Mouse (Mus musculus): ENCODE results near the gene 1700010B08Rik. TPM values are rescaled to one million over a fixed set of nuclear protein-coding genes. Genes with fewer than 3 reads are reported as not detected.
"Not testable (repeated sequence)": the region's sequence is repeated elsewhere in the genome, so short reads cannot be mapped to it uniquely, and the experiment has no call there.

Gene 1700010B08Rik
- polyA plus RNA-seq (2012; rRNA removed) (not detected in 2 replicates), polyA plus RNA-seq (2014; fragmentation: Nextera tagmentation; extraction: Ambion mirVana) (not detected in 2 replicates)

DNA sequence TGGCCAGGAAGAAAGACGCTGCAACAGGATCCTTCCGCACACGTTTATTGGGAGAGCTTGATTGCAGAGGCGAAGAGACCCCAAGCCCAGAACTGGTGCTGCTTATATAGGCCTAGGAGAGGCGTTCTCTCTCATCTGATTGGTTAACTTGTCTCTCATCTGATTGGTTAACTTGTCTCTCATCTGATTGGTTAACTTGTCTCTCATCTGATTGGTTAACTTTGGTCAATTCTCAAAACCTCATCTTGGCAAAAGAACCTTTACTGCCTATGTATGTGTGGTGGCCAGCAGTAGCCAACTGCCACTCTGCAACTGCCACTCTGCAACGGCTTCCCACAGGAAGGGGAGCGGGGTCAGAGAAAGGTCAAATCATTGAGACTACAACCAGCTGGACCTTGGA lies at the start of gene 1700010B08Rik:
Gene 1700010B08Rik (plus strand): TSS at position 301 of the 400 bp plus-strand sequence.
- not testable (repeated sequence) for H3K4me2 ChIP-seq (replicated peaks; ENCODE audit: low read depth, low read length, severe bottlenecking); DNase-seq (ENCODE audit: low spot score); ATAC-seq (ENCODE audit: low FRiP score, low read depth); H3K9ac ChIP-seq (ENCODE audit: low read depth, low read length, severe bottlenecking); H3K27me3 ChIP-seq (ENCODE audit: control insufficient read depth, insufficient read depth, low read length); H3K27ac ChIP-seq (replicated peaks; ENCODE audit: low read depth, low read length); H3K9me3 ChIP-seq (ENCODE audit: control insufficient read depth, low read length); H3K4me1 ChIP-seq (ENCODE audit: control insufficient read depth, insufficient read depth, low read length); H3K36me3 ChIP-seq (ENCODE audit: control insufficient read depth, insufficient read depth, low read length); H3K4me3 ChIP-seq (replicated peaks; ENCODE audit: low read length)
- 92% methylated on average over 6 of the region's 7 CpGs for WGBS

DNA sequence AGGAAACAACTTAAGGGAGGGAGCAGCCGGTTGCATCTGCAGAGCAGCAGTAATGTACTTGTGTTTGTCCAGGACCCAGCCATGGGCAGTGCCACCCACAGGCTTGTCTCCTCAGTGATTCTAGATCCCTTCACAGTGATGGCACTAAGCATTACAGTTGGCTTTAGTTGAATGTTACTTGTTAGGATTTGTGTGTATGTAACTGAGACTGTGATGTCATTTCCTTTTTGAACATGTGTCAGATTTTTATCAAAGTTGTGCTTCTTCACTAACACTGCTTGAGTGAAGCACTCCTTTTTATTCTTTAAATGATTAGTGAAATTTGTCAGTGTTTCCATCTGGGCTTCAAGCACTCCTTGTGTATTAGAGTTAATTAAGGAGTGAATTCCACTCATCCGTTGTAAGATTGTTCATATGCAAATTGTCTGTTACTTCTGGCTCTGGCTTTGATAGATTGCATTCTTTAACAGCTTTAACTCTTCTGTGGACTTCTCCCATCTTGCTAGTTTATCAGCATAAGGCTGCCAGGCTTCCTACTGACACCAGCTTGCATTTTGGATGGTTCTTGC lies 46.8 kb upstream of the 1700010B08Rik start:
- H3K9me3 ChIP-seq (ENCODE audit: control insufficient read depth, low read length) = no peaks in the 10 kb centered on the region
- no peak overlapping the region for H3K9ac ChIP-seq (ENCODE audit: low read depth, low read length, severe bottlenecking)
- H3K4me2 ChIP-seq (replicated peaks; ENCODE audit: low read depth, low read length, severe bottlenecking) = no peak overlapping the region
- ATAC-seq (ENCODE audit: low FRiP score, low read depth) = no peak
- WGBS = 77% methylated on average over 2 of the region's 2 CpGs
- DNase-seq (ENCODE audit: low spot score) = no peak
- H3K36me3 ChIP-seq (ENCODE audit: control insufficient read depth, insufficient read depth, low read length) = peaks cover 12% of the 10 kb centered on the region; the same call in 1 of the 2 replicates
- TF ChIP-seq POLR2A (IDR thresholded peaks at IDR 0.05; ENCODE audit: borderline replicate concordance, extremely low read depth, insufficient read depth, insufficient read length) = no peak
- H3K27ac ChIP-seq (replicated peaks; ENCODE audit: low read depth, low read length) = no peak overlapping the region
- H3K27me3 ChIP-seq (ENCODE audit: control insufficient read depth, insufficient read depth, low read length) = no peaks in the 10 kb centered on the region
- H3K4me1 ChIP-seq (ENCODE audit: control insufficient read depth, insufficient read depth, low read length) = no peaks in the 10 kb centered on the region
- no peak overlapping the region for H3K4me3 ChIP-seq (replicated peaks; ENCODE audit: low read length)

- Histone ChIP-seq H3K9ac (ENCODE audit: low read depth, low read length, severe bottlenecking) (no peak overlapping the region), H3K4me2 (replicated peaks; ENCODE audit: low read depth, low read length, severe bottlenecking) (no peak overlapping the region), H3K27me3 (ENCODE audit: control insufficient read depth, insufficient read depth, low read length) (no peaks in the 10 kb centered on the region), H3K4me1 (ENCODE audit: control insufficient read depth, insufficient read depth, low read length) (no peaks in the 10 kb centered on the region), H3K27ac (replicated peaks; ENCODE audit: low read depth, low read length) (no peak overlapping the region), H3K9me3 (ENCODE audit: control insufficient read depth, low read length) (no peaks in the 10 kb centered on the region), H3K4me3 (replicated peaks; ENCODE audit: low read length) (no peak overlapping the region), H3K36me3 (ENCODE audit: control insufficient read depth, insufficient read depth, low read length) (peaks cover 6% of the 10 kb centered on the region; the same call in 1 of the 2 replicates)
- DNase-seq (ENCODE audit: low spot score) = no peak
- no peak for ATAC-seq (ENCODE audit: low FRiP score, low read depth)
- no peak for TF ChIP-seq POLR2A (IDR thresholded peaks at IDR 0.05; ENCODE audit: borderline replicate concordance, extremely low read depth, insufficient read depth, insufficient read length)
- WGBS = 87% methylated on average over 1 of the region's 1 CpGs
Measured at GRCm38 (mm10) chr2:173673469-173673868, 45.7 kb upstream of the 1700010B08Rik start.

DNA sequence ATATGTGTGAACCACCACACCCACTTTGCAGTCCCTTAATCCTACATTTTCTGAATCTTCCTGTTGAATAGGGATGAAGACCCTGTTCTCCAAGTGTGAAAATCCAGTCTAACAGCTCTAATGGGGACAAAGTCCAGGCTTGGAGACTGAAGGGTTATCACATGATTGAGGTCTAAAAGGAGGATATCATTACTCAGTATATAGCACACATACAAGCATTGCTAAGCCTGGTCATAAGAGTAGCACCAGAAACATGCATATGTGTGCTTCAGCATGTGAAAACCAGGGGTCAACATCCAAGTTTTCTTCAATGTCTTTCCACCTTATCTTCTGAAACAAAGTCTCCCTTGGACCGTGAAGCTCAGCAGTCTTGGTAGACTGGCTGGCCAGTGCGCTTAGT lies 40.6 kb upstream of the 1700010B08Rik start:
- 90% methylated on average over 2 of the region's 2 CpGs for WGBS
- Histone ChIP-seq H3K4me3 (replicated peaks; ENCODE audit: low read length) (no peak overlapping the region), H3K4me1 (ENCODE audit: control insufficient read depth, insufficient read depth, low read length) (no peaks in the 10 kb centered on the region), H3K4me2 (replicated peaks; ENCODE audit: low read depth, low read length, severe bottlenecking) (no peak overlapping the region), H3K36me3 (ENCODE audit: control insufficient read depth, insufficient read depth, low read length) (peaks cover 5% of the 10 kb centered on the region), H3K27me3 (ENCODE audit: control insufficient read depth, insufficient read depth, low read length) (no peaks in the 10 kb centered on the region), H3K27ac (replicated peaks; ENCODE audit: low read depth, low read length) (no peak overlapping the region), H3K9me3 (ENCODE audit: control insufficient read depth, low read length) (no peaks in the 10 kb centered on the region), H3K9ac (ENCODE audit: low read depth, low read length, severe bottlenecking) (no peak overlapping the region)
- ATAC-seq (ENCODE audit: low FRiP score, low read depth) (no peak), DNase-seq (ENCODE audit: low spot score) (no peak)
- no peak for TF ChIP-seq POLR2A (IDR thresholded peaks at IDR 0.05; ENCODE audit: borderline replicate concordance, extremely low read depth, insufficient read depth, insufficient read length)

GRCm38 (mm10) chr2:173679217-173679616 lies 40.0 kb upstream of the 1700010B08Rik start:
- no peak for DNase-seq (ENCODE audit: low spot score)
- Histone ChIP-seq H3K9me3 (ENCODE audit: control insufficient read depth, low read length) (no peaks in the 10 kb centered on the region), H3K4me3 (replicated peaks; ENCODE audit: low read length) (no peak overlapping the region), H3K4me2 (replicated peaks; ENCODE audit: low read depth, low read length, severe bottlenecking) (no peak overlapping the region), H3K27me3 (ENCODE audit: control insufficient read depth, insufficient read depth, low read length) (no peaks in the 10 kb centered on the region), H3K9ac (ENCODE audit: low read depth, low read length, severe bottlenecking) (no peak overlapping the region), H3K27ac (replicated peaks; ENCODE audit: low read depth, low read length) (no peak overlapping the region), H3K4me1 (ENCODE audit: control insufficient read depth, insufficient read depth, low read length) (no peaks in the 10 kb centered on the region), H3K36me3 (ENCODE audit: control insufficient read depth, insufficient read depth, low read length) (peaks cover 9% of the 10 kb centered on the region)
- 65% methylated on average over 3 of the region's 3 CpGs for WGBS
- ATAC-seq (ENCODE audit: low FRiP score, low read depth) = no peak
- TF ChIP-seq POLR2A (IDR thresholded peaks at IDR 0.05; ENCODE audit: borderline replicate concordance, extremely low read depth, insufficient read depth, insufficient read length) = no peak

Data from limb, embryonic 14.5 days (tissue).